Mouse (Mus musculus) layer of hippocampus, postnatal 14 days (tissue): Measurements from ENCODE around the gene Zfp36l2. TPM values are rescaled to one million over a fixed set of nuclear protein-coding genes. Genes with fewer than 3 reads are reported as not detected.
"Not testable (repeated sequence)": the region's sequence is repeated elsewhere in the genome, so short reads cannot be mapped to it uniquely, and the experiment has no call there.

Source experiments
- DNase-seq, 2 experiments: peaks; one replicate each; pipeline ENCODE4 v3.0.0; 2021 to 2022; ENCODE audit warnings: low spot score in 2 of 2, mixed read lengths in 1 of 2
- total RNA-seq, 2 experiments: library from RNA; stranded (reverse); gene quantifications; 2 replicates each; pipeline ENCODE4 v1.2.3; 2021

Gene Zfp36l2
- total RNA-seq, 2 experiments from 2014 or later: 22.7 to 29.5 TPM

DNA sequence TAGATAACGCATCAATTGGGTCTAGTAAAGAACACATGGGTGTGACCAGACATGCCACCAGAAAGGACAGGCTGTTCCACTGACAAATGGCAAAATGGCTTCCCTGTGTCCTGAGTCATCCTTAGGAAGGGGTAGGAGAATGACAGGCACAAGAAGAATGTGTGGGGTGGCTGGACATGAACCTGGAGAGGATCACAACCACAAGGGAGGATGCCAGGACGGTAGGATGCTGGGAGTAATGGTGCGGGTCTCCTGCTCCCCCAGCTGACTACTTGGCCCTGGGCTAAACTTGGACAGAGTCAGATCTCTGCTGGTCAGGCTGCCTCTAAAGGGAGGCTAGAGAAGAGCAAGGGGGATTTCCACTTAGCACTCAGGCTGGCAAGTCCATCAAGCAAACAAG, 8.1 kb upstream of the Zfp36l2 start:
- DNase-seq: no peak

DNA sequence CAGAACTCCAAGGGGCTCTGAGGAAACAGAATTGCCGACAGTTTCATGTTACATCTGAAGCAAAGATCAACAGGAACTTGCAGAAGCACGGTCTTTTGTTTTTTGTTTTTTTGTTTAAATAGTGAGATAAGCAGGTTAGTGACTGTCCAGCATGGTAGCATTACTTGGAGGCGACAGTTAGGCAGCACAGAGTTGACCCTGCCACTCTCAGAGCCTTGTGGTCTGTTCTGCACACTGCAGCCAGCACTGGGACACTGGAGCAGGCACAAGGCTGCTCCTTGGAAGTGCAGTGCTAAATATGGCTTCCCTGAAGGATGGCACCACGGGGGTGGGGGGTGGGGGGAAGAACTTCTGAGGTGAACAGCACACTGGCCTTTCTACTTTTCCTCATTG, 7.3 kb upstream of the Zfp36l2 start:
- no peak for DNase-seq

DNA sequence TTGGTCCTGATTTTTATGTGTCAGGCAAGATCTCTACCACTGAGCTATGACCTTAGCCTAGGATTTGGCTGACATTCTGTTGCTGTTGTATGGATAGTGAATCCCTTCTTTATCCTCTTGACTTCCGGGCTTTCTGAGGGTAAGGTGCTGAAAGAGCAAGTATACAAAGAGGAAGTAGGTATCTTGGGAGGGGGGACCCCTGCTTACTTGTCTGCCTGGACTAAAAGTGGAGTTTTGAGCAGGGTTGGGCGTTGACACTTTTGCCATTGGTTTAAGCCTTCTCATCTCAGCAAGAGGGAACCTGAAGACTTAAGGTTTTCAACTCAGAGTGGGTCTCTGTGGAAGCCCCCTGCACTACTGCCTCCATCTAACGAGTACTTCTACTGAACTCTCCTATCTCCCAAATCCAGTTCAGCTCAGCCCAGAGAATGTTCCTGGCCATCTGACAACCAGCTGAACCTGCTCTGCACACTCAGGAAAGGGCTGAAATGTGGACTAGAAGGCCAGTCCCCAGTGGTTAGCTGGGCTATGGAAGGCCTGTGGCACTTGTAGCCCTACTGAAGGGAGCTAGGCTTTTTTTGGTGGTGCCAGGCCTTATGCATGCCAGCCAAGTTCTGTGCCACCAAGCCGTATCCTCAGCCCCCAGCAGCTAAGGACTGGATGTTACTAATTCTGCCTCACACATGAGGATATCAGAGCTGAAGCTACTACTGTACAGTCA, 6.7 kb upstream of the Zfp36l2 start:
- DNase-seq: no peak

DNA sequence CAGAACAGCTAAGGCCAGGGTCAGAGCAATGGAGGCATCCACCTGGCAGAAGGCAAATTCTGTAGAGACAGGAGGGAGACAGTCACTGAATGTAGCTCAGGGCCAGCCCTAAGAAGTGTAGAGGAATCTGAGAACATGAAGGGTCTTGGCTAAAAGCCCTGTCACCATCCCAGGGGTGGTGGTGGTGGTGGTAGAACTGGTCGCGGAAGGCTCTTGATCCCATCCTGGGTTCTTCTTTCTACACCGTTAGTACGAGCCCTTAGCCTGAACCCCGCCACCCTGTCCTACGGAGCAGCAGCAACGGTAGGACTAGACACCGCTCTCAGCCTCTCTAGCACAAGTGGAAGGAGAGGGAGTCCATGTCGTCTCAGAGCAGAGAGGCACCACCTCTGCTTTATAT, 5.7 kb upstream of the Zfp36l2 start:
- no peak for DNase-seq

DNA sequence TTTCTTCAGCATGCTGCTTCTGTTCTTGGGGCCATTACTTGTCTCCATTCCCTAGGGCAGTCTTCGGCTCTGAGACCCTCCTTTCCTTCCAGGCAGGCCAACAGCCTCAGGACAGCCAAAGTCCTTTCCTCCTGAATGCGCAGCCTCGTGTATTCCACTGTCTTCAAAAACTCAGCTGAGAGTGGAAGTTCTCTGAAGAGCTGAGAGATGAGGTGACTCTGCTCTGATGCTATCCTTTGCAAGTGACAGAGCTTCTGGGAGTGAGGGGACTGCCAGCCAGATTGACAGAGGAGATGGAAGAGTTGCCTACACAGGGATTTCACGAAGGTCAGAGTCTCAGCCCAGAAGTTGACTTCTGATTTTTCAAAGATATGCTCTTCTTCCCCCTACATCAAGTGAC, 4.2 kb upstream of the Zfp36l2 start:
- no peak for DNase-seq

- DNase-seq: peak; percentile 76 to 79
Observed at GRCm38 (mm10) chr17:84190885-84191284, 3.1 kb upstream of the Zfp36l2 start.

DNA sequence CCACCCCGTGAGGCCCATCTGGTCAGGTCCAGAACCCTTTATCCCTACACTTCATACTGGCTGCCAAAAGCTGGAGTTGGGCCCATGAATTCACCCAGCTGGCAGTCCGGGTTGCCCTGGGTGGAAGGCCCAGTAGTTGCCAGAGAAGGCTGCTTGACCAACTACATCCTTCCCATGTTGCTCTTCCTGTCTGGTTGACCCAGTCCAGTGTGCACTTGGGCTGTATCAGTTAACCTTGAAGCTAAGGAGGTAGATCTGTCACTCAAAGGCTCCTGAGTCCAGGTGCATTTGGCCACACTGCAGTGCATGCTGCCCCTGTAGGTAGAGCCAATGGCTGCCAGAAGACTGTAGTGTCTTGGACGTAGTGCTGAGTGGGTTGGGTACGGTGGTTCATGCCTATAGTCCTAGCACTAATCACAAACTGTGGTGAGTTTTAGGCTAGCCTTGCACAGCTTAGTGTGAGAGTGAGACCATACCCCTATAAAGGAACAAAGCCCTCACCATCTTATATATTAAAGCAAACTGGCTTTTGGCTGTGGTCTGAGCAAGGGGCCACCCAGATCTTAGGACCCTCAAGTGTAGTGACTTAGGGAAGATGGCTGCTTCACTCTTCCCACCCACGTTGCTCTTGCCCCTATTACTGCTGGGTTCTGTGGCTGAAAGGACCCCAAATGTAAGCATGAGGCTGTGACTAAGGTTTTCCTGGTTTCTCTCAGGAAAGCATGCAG, 1.5 kb upstream of the Zfp36l2 start:
- no peak for DNase-seq

DNA sequence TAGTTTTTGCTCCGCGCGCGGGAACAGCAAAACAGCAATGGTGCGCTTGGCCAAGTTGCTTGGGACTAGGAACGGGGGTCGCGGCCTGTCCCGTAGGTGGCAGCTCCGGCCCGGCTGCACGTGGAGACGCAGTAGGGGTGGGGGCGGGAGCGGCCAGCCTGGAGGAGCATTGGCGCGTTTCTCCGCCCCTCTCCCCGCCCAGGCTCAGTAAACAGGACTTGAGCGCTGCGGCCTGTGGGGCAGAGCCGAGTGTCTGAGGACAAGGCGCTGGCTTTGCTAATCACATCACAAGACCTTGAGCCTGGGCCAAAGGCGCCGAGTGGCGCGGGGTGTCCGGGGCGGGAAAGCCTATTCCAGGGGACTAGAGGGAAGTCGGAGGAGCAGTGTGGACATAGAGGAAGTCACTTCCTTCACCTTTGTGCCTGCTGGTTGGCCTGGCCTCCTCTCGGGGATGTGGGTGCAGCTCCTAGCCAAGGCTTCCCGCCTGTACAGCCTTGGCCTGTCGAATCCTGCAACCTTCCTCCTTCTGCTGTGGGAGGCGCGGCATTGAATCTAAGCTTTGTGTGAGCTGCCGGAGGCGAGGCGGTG, 721 bp upstream of the Zfp36l2 start:
- DNase-seq: peak; percentile 73 to 84

- not testable (repeated sequence) for DNase-seq
Observed at GRCm38 (mm10) chr17:84187264-84187663, 483 bp downstream of the Zfp36l2 start.

GRCm38 (mm10) chr17:84186451-84187202, 1.1 kb downstream of the Zfp36l2 start:
- peak; percentile 40 to 50 for DNase-seq

DNA sequence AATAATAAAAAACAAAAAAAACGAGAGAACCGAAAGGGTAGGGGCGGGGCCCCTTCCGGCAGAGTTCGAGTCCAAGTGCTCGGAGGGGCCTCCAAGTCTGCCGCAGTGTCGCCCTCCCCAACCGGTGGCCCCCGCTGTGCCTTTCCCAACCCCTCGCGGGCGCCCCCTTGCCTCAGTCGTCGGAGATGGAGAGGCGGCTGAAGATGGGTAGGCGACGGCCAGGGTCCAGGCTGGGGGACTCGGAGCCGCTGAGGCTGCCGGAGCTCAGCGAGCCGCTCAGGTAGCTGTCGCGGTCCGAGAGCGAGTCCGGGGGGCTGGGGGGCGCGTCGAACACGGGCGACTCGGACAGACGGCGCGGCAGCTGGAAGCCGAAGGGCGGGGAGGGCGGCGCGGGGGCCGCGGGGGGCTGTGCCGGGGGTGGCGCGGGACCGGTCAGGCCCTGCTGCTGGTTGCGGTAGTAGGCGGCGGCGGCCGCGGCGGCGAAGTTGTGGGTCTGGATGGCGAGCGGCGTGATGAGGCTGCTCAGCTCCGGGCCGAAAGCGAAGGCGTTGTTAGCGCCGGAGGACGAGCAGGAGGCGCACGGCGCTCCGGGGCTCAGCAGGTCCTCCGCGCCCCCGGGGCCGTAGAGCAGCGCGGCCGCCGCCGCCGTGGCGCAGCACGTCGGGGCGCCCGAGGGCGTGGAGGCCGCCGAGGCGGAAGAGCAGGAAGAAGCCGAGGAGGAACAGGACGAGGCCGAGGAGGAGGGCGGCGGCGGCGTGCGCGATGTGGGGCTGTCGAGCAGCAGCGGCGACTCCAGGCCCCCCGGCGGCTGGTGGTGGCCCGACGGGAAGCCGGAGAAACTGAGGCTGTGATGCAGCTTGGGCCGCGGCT, 1.9 kb downstream of the Zfp36l2 start:
- no peak for DNase-seq

DNA sequence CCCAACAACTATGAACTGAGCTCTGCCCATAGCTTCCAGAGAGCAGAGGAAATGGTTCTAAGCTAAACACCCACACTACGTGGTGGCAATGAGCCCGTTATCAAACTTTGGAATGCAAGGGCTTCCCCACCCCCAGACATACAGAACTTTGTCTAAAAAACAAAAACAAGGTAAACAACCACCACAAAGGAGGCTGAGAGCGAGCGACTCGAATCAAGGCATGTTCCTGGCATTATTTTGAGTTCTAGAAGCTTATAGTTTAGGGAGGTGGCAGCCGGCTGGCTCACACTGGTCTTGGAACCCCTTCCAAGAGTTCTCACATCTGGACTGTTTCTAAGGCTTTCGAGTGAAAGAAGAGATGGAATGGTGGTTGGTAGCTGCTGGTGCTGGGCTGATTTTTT, 2.7 kb downstream of the Zfp36l2 start:
- DNase-seq: no peak

- DNase-seq: peak; percentile 64 to 79
Observed at GRCm38 (mm10) chr17:84183291-84183781, 4.4 kb downstream of the Zfp36l2 start.

GRCm38 (mm10) chr17:84182311-84183271, 5.2 kb downstream of the Zfp36l2 start:
- DNase-seq: no peak

DNA sequence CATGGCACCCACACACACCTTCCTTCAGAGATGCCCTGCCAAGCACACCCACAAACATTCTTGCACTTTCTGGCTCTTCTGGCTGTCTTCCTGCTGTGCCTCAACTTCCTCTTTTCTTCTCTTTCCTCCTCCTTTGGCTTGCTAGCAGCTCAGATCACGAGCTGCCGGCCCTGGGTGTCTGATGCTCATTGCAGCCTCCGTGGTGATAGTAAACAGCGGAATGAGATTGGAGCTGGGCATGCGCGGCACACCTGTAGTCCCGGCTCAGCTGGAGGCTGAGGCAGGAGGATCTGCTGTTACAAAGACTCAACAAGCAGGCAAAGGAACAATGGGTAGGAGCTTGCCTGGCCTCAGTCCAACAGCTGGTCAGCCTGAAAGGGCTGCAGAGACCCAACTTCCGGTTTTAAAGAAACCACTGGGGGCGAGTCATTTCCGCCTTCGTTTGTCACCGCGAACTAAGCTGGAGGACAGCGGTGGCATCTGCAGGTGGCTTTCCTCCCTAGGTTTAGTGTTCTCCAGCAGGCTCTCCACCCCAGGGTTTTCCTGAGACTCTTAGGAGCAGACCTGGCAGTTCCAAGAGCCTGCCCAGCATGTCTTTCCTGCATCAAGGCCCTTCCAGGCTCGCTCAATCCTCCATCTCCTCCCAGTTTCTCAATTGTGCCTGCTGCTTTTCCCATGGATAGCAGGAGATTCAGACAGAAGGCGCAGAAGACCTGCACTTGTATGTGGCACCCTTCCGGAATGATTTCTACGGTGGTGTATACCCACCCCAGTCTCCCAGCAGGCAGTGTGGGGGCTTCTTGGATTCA, 6.0 kb downstream of the Zfp36l2 start:
- DNase-seq: peak; percentile 34 to 44

DNA sequence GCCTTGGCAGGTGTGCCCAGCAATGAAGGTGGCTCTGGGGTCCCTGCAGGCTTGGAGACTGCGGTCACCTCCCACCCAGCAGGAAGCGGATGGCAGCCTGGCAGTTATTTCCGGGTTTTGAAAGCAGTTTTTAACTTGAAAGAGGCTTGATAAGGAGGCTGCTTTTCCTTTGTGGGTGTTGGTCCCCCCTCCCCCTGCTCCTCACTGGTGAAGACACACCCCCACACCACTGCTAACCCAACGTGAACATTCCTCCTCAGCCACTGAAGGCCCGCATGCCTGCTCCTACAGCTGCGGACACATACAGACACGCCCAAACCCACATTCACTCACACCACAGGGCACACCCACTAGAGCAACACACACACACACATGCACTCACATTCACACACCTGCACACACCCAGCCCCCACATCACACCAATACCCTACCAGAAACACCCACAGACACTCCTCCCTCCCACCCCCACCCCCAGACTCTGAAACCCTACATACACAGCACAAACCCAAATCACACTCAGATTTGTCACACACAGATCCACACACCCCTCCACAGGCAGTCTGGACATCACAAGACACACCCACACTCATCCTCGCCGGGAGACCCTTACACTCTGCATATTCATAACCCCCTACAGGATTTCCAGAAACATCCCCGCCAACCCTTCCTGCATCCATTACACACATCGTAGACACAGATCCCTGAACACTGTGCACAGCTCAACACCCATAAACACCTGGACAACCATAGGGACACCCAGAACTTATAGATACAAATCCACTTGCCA, 6.8 kb downstream of the Zfp36l2 start:
- DNase-seq: no peak

DNA sequence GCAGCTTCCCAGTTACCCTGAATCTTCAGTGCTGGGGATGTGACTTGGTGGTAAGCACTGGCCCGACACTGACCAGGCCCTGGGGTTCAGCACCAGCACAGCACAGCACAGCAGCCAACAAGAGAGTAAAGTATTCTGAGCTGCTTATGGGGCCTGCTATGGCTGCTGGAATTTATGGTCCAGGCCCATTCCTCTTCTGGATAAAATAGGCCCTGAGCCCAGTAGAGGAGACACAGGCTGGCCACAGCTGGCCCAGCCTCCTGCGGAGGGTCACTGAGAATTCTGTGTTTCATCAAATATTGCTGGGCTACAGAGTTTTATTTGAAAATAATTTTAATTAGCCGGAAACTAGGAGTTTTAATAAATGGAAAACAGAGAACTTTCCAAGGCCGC, 7.8 kb downstream of the Zfp36l2 start:
- no peak for DNase-seq
